Mouse (Mus musculus) adrenal gland (tissue): ENCODE results near the gene Hpgd.
"Not testable (repeated sequence)": the region's sequence is repeated elsewhere in the genome, so short reads cannot be mapped to it uniquely, and the experiment has no call there.

ENCODE experiments used
- intact Hi-C: fragments of 180-260 bp; cut with DNase I; formaldehyde crosslinking; loops from one replicate; pipeline ENCODE4 v1.15.1; 2025
- long read RNA-seq, 2 experiments: library from polyadenylated mRNA; unstranded; transcript quantifications; one replicate each; pipeline ENCODE4 v2.0.0; 2020; ENCODE audit warnings: borderline replicate concordance in 1 of 2; ENCODE audit not compliant: insufficient replicate concordance in 1 of 2

Gene Hpgd
- long read RNA-seq, experiment 1, transcript Hpgd-201 (7 exons, 1,683 nt): major isoform, 5 of 7 reads
- long read RNA-seq, experiment 1, partial matches to known transcripts: 1 of 7 reads
- long read RNA-seq, experiment 1, other reads (novel, unspliced or antisense): 1 of 7 reads
- long read RNA-seq, experiment 2, transcript Hpgd-201 (7 exons, 1,683 nt): major isoform, 10 of 17 reads
- long read RNA-seq, experiment 2, partial matches to known transcripts: 5 of 17 reads
- long read RNA-seq, experiment 2, other reads (novel, unspliced or antisense): 2 of 17 reads

DNA sequence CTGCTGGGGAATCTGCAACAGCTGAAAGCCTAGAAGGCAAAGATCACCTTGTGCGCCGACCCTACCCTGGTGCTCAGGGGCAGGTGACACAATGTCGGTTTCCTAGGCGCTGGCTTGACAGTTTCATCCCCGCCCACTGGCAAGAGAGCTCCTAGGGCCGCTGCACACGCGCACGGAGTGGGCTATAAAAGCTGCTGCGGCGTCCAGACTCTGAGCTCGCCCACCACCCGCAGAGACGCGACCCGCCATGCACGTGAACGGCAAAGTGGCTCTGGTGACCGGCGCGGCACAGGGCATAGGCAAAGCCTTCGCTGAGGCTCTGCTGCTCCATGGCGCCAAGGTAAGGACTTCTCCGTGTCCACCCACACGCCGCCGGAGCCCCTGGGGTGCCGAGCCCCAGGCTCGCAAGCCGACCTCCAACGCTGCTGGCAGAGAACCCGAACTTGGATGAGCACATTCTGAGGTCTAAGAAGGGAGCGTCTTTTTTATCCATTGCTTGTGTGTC, at the start of gene Hpgd:
Gene Hpgd, plus strand, starts transcription at position 213 of the 505 bp plus-strand sequence.
- intact Hi-C loops: no loop called here

DNA sequence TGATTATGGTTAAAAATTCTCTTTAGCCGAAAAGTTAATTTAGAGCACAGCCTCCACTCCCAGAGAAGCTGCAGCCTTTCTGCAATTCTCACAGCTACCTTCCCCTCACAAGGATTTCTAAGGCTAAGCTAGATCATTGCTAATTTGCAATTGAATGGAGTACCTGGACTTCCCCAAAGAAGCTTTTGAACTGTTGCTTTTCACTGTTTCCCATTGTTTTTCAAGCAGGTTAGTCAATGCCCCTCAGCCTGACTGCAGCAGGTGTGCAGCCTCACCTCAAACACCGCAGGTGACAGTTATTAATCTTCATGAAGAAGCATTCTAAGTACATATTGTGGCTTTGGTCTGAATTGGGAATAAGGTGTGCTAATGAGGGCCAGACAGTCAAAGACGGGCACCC, 42.7 kb upstream of the Hpgd start:
- intact Hi-C loops: not testable (repeated sequence)

DNA sequence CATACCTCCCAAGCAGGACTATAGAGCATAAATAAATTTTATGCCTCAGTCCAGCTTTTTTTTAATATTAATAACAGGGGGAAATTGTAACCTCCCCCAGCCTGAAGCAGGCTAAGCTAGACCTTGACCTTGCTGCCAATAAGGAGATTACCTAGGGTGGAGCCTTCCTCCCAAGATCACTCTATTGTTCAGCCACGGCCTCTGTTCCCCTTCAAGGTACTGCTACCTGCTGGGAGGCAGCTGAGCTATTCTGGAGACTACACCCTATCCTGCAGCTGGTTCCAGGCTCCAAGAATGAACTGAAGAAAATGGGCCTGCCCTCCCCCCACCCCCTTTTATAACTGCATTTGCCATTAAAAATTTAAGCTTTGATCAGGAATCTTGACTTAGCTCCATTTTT, 42.1 kb upstream of the Hpgd start:
- intact Hi-C loops: no loop called here

DNA sequence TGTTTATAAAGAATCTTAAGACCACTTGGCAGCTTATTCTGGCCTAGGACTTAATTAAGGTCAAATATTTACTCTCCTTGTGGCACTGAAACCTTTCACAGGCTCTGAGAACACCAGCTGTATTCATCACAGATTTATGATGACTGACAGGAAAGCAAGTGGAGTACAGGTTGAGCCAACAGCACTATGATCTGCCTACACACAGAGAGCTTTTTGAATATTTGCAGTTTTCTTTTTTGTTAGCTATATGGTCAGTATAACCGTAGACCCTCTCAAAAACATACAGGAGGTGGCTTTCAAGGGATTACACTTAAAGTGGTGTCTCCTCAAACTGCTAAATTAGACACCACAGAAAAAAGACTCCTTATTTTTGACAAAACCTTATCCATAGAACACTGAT, 33.2 kb upstream of the Hpgd start:
- intact Hi-C loops: no loop called here

DNA sequence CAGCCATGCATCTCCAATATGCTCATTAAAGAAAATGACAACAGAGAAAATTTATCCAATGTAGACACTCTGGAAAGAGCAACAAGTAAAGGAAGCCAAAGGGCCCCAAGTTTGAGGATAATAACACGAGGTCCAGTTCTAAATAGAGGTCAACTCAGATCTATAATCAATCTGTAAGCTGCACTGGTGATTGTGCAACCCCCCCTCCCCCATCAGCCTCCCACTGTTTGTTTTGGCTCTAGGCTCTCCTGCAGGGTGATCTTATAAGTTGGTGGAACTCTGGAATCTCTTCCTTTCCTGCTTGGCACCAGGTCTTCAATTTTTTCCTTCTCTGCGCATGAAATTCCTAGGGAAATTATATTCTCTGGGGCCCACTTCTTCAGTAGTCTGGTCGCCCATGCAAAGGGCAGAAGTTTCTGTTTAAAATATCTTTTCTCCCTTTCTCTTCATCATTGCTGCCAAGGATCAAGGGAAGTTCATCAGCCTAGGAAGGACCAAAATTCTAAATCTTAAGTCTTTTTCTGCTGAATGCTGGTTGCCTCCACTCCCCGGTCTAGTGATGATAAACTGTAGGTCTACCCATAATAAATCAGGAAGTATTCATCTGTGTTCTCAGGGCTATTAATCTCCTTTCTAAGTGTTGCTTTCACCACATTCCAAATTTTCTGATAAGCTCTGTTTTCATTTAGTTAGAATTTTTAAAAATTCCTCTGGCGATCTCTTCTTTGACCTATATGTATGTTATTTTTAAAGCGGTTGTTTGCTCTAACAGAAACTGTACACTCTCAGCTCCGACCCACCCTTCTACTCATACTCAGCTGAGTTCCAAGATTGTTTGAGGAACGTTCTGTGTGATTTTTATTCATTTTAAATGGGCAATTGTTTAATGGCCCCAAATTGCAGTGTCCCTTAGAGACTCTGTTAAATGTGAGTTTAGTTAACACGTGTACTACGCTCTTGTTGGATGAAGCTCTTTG, 24.4 kb upstream of the Hpgd start:
- intact Hi-C loops: no loop called here

DNA sequence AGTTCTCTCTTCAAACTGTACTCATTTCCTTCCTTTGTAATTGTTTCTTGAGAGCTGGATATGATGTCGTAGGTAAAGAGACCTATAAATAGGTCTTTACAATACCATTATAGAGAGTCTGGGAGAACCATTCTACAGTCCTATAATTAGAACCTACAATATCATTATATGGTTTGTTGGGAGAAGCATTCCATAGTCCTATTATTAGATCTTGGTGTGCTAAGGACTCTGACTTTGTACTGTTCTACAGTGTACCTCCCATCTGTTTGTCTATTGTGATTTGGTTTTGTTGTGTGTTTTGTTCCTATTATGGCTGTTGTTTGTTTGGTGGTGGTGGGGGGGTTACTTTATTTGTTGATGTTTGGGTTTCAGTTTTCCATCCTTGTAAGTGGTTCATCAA, 21.5 kb upstream of the Hpgd start:
- intact Hi-C loops: no loop called here

DNA sequence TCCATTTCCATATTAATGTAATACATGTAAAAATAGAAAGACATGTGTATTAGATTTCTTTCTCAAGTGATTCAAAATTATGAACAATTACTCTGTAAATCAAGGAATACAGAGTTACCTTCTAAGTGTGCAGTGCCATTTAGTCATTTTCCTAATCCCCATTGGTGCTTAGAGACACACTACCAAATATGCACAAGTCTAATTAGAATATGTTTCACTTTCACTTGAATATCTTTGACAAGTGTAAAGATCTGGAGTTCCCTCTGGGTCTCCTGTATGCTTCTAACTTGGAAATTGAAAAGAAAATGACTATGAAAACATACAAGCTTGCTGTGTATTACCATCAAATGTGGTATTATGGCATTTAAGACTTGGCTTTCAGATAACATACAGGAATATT, 19.1 kb upstream of the Hpgd start:
- intact Hi-C loops: no loop called here

DNA sequence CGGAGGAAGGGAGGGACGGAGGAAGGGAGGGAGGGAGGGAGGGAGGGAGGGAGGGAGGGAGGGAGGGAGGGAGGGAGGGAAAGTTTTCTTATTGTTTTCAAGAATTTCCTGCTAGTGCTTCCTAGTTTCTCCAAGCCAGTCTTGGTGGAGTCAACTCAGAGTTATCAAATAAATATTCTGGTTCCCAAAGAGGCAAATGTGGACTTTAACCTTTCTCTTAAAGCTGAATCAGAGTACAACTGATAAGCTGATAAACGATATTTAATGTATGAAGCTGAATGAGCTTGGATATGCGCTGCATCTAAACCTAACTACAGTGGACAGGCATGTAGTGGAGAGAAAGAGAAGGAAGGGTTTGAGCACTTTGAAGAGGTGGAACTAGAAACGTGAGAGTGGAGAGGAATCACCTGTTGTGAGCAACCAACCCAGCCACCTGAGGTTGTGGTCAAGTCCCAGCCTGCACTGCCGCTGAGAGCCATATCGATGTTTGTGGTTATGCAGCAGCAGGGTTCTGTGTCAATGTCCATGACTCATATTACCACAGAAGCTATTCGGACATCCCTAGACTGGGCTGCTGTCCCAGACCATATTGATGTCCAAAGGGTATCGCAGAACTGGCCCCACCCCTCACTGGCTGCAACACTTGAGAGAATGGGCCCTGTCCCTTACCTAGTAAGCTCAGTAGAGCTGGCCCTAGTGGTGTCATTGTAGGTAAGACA, 16.4 kb upstream of the Hpgd start:
- intact Hi-C loops: no loop called here

DNA sequence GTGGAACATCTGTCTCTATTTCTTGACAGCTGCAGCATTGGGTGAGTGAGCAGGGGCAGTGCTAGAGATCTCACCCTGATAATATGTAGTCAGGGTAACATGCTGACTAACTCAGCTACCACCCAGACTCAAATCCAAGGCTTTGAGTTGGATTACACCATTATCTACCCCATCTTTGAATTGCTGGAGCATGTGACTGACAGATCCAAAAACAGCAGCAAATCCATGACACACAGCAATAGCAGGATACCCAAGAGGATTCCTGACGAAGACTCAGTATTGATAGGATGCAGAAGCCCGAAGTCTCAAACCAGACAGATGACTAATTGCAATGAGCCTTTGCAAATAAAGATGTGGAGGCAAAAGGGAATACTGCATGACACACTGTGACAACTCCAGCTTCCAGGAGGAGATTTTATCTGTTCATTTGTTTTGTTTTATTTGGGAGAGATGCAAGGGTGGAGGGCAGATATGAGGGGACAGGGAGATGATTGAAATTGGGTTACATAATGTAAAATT, 15.8 kb upstream of the Hpgd start:
- intact Hi-C loops: no loop called here

DNA sequence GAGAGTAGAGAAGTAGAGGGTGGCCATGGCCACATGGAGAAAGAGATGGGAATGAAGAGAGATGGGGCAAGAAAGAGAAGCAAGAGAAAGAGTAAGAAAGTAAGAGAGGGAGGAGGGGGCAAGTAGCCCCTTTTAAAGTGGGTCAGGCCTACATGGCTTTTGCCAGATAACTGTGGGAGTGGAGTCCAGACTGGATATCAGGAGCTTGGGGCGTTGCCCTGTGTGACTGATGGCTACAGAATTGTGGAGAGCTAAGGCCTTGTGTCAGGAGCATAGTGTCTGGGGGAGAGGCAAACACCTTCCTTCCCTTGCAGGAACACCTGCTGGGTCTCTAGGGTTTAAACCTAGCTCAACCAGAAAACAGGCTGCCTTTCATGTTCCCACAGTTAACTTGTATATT, 10.4 kb upstream of the Hpgd start:
- intact Hi-C loops: no loop called here

DNA sequence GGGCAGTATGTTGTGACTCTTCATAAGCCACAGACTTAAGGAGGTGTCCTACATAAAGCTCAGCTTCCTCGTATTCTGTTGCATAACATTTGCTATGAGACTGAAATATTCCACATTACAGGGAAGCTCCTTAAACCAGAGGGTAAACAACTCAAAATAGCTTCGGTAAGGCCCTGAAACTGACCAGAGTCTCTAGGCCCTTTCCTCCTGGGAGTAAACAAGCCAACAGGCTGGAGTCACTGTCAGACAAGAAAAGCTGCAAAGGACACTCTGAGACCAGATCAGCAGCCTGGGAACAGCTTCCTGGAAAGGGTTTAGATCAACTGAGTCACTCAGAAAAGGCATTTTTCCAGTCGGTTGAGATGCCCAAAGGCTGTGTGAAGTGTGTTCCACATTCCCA, 9.4 kb upstream of the Hpgd start:
- intact Hi-C loops: no loop called here

DNA sequence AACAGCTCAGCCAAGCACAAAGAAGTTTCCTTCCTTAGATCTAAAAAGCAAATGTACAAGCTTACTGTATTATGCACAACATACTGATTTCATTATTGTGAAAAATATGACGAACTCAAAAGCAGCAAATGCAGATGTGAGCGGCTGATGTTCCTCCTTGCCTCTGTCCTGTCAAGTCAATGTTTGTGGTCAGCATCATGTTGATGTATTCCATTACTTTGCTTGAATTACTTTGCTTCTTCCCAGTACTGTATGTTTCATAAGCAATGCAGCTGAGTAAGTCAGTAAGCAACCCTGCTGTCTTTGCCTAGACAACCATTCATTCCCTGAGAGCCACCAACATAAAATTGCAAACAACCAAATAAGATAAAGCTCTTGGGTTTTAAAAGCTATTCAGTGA, 7.7 kb upstream of the Hpgd start:
- intact Hi-C loops: no loop called here

DNA sequence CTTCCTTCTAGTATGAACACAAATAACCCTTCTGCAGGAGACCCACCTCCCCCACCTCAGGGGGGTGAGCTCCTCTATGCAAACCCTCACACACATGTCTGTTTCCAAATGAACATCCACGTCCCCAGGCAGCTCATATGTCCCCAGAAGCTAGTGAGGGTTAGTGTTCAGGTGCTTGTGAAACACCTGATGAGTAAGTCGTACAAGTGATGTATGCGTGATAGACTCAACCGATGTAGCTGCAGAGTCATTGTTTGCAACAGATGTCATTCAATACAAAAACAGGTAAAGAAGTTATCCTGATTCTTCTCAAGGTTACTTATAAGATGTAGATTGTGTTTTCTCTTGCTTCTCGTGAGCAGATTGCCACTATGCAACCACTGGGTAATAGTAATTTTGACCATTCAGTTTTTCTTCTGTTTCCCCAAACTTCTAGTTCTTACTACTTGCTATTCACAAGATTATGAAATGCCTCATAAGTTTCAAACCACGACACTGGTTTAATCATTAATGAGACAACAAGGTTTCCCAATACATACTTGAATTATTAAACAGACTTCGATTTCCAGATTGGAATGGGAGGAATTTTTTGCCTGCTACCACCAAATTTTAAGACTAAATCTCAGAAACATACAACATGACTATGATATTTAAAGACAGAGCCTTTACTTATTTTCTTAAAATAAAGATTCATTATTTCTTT, 6.9 kb upstream of the Hpgd start:
- intact Hi-C loops: no loop called here

DNA sequence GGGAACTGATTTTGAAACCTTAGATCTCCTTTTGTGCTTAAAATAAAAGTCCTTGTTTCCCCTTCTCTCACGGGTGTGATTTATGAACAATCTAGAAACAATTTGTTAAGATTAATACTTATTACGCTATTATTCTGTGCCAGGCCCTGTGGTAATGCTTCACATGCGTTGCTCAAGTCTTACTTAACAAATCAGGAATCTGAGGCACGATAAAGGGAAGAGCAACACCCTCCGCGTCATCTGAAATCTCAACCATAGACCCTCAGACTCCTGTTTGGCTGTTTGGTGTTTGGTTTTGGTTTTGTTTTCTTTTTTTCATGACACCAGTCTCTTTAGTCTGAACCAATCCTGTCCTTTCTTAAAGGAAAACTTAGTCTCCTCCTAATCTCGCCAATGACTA, 2.1 kb upstream of the Hpgd start:
- intact Hi-C loops: no loop called here

DNA sequence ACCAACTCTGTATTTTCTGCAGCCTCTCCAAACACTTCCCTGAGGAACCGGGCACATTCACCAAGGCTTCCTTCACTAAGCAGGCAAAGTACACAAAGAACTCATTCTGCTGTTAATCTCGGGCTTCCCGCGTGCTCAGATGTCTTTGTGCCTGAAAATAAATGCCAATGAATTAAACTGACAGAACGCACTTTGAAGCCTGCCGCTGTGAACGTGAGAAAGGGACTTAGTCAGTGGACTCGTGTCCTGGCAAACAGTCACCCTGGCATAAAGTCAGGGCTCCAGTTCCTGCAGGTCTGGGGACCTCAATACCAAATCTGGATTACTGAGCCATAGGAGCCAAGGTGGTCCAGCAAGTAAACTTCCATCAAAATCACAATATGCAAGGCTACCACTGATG, 905 bp upstream of the Hpgd start:
- intact Hi-C loops: no loop called here

DNA sequence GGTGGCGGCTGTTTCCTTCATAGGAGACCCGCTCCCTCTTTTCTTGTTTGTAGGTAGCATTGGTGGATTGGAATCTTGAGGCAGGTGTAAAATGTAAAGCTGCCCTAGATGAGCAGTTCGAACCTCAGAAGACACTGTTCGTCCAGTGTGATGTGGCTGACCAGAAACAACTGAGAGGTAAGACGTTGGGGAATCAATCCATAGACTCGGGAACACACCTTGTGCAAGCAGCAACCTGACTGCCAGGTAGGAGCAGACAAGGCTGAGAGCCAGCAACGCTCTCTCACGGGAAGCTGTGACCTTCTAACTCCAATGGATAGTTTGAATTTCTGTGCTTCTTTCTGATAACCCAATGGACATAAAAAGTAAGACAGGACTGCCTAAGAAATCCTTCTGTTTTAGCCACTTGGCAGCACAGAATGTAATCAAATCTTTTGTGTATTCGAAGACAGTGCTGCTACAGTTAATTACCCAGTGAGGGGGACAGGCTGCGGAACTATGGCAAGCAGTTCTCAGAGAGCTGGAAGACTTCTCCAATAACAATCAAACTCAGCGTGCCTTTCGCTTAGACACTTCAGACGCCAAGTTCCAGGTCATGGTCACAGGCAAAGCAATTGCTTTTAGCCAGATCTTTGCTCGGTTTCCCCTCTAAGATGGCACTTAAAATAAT, 636 bp downstream of the Hpgd start:
- intact Hi-C loops: no loop called here

DNA sequence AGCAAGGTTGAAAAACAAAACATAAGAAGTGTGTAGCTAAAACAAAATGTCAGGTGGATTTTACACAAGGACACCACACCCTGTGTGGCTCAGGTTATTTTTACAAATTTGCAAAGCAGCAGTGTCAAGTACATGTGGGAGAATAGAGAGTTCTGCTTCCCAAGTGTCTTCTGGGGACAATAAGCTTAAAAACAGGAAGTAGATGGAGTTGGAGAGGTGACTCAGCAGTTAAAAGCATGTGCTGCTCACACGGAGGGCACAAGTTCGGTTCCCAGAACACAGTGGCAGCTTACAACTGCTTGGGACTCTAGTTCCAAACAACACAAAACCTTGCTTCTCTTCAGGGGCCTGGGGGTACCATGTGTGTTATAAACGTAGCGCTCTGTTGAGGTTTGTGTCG, 5.0 kb downstream of the Hpgd start:
- intact Hi-C loops: no loop called here

DNA sequence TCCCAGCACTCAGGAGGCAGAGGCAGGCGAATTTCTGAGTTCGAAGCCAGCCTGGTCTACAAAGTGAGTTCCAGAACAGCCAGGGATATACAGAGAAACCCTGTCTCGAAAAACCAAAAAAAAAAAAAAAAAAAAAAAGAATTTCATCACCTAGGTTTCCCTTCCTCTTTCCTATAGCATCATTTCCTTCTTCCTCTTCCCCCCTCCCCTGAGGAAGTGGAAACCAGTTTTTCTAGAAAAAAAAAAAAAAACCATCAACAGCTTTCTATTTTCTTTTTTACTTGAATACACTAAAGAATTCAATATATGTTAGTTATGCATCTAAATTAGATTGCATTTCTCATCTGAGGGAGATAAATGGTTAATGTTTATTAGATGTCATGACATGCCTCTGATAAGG, 6.9 kb downstream of the Hpgd start:
- intact Hi-C loops: not testable (repeated sequence)

DNA sequence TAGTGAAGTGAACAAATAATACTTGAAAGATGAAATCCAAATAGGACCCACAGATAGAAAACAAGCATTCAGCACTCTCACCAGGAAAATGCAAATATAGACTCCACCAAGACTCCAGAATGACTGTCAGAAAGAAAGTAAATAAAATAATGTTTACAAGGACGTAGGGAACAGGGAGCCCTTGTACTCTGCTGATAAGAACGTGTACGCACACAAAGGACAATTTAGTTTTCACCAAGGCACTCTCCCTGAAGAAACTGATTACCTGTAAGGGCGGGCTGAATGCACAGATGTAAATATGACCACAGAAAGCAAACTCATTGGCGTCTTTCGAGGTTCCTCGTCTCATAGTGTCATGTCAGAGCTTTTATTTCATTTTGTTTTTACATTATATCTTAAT, 10.2 kb downstream of the Hpgd start:
- intact Hi-C loops: no loop called here

DNA sequence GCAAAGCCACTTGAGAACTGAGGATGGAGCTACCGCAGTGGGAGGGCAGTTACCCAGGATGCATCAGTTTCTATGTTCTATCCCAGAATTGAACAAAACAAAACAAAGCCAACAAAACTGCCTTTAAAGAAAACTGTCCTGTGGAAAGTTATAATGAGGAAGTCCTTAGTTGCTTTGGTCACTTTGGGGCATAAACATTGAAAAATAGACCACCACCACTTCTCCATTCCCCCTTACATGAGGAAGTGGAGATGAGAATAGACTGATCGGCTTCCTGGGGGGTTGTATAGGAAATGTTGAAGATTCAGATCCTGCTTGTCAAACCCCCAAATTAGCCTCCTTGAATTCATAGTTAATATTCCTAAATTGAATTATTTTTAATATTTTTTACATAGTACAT, 19.2 kb downstream of the Hpgd start:
- intact Hi-C loops: no loop called here
